Mouse (Mus musculus) spleen, adult 2 months (tissue): ENCODE data around the gene Rnase10. TPM values are rescaled to one million over a fixed set of nuclear protein-coding genes. Genes with fewer than 3 reads are reported as not detected.
"Not testable (repeated sequence)": the region's sequence is repeated elsewhere in the genome, so short reads cannot be mapped to it uniquely, and the experiment has no call there.

ENCODE experiments used
- DNase-seq, 2 experiments: peaks; one replicate each; pipeline versions ENCODE4 v3.0.0 to v3.0.0-alpha.2; 2012 to 2021; ENCODE audit warnings: low spot score in 2 of 2, low read depth in 1 of 2
- H3K27ac ChIP-seq: fragments of 200-500 bp; 2 replicates; pipeline ENCODE4 v1.5.1; 2012; ENCODE audit warnings: low read length, inconsistent platforms; ENCODE audit not compliant: insufficient read depth
- H3K27me3 ChIP-seq: fragments of 200-500 bp; 2 replicates; pipeline ENCODE4 v1.6.1; 2012; ENCODE audit warnings: mild to moderate bottlenecking, moderate library complexity, low read length, inconsistent platforms; ENCODE audit not compliant: control insufficient read depth, insufficient read depth
- H3K36me3 ChIP-seq: fragments of 200-500 bp; 2 replicates; pipeline ENCODE4 v1.6.1; 2012; ENCODE audit warnings: mild to moderate bottlenecking, low read length, inconsistent platforms; ENCODE audit not compliant: control insufficient read depth, insufficient read depth
- H3K4me1 ChIP-seq: fragments of 200-500 bp; 2 replicates; pipeline ENCODE4 v1.6.1; 2011; ENCODE audit warnings: inconsistent platforms; ENCODE audit not compliant: control insufficient read depth, insufficient read depth, insufficient read length
- H3K4me3 ChIP-seq: fragments of 200-500 bp; 2 replicates; pipeline ENCODE4 v1.5.1; 2011; ENCODE audit warnings: mild to moderate bottlenecking, inconsistent platforms; ENCODE audit not compliant: insufficient read depth, insufficient read length; ENCODE audit errors: extremely low read depth
- CTCF ChIP-seq: fragments of 200-500 bp; IDR thresholded peaks from 2 replicates; pipeline ENCODE4 v1.5.1; 2011; ENCODE audit warnings: mild to moderate bottlenecking, inconsistent platforms; ENCODE audit not compliant: insufficient read depth, insufficient read length, insufficient replicate concordance; ENCODE audit errors: extremely low read depth
- POLR2A ChIP-seq: fragments of 200-500 bp; IDR thresholded peaks from 2 replicates; pipeline ENCODE4 v1.6.1; 2011; ENCODE audit warnings: low read depth, low read length, inconsistent platforms
- whole genome bisulfite sequencing: fragments of 180-500 bp; shearing (Covaris S2); methylation state at CpG from one replicate; pipeline ENCODE4 v1.1.7; 2018; 5-methylcytosine and 5-hydroxymethylcytosine counted together
- polyA plus RNA-seq: library from polyadenylated mRNA; depleted of rRNA; stranded (reverse); fragments of >200 nt; gene quantifications from 2 replicates; pipeline ENCODE4 v1.2.3, GENCODE M21; 2012; rRNA removed

The Rnase10 gene
- not detected in 2 replicates for polyA plus RNA-seq

DNA sequence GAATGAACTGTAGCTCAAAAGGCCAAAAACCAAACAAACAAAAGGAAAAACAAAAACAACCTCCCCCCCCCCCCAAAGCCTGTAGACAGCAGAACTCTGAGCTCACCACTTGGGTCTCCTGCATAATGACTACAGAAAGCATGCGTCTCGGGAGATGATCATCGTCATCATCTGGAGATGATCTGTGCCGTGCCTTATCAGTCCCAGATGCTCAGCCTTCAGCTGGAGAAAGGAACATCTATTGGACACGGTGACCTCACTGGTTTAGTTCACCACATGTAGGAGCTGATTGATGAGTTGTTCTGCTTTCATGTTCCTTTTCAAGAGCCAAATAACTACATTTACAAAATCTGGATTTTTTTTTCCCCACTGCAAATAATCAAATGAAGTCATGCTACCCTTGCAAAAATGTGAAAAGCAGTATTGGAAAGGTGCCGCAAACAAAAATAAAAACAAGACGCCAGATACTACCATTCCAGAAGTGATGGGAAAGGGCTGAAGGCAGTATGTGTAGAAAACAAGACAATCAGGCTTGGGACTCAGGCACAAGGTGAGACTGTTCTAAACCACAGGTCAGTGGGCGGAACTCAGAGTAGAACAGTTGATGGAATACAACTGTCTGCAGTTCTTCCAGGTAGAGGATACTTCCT is at the start of gene Rnase10:
Gene Rnase10, plus strand, starts transcription at position 600 of the 650 bp plus-strand sequence.
- Histone ChIP-seq H3K4me1 (no peaks in the 10 kb centered on the region), H3K27me3 (no peaks in the 10 kb centered on the region), H3K27ac (peak within 1 kb of the TSS; percentile 55), H3K4me3 (no peak within 1 kb of the TSS), H3K36me3 (no peaks in the 10 kb centered on the region)
- no peak for DNase-seq
- WGBS, result 76% methylated on average over 8 of the region's 8 CpGs
- TF ChIP-seq POLR2A, result no peak
- TF ChIP-seq CTCF, result no peak

DNA sequence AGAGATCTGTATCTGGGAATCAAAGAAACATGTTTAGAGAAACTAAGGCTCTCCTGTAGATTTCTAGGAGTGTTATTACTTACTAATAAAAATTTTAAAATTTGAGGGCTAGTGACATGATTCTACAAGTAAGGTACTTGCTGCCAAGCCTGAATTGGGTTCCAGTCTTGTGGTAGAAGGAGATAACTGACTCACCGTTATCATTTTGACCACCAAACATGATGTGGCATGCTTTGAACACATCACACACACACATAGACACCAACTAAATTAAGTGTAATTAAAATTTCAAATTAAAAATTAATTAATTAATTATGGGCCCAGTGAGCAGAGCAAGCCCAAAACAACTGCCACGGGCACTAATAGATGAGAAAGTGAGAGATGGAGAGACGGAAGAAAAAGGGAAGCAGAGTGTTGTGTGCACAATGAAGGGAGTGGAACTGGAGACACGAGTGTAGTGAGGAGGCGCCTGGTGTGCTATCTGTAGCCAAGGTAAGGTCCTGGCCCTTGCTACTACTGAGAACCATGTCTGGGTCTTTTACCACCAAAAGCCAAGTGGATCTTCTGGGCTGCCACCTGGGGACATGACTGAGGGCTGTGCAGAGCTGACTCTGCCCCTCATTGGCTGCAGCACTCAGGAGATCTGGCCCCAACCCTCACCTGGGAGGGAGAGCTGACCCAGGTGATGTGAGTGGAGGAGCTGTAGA is 49.1 kb upstream of the Rnase10 start:
- not testable (repeated sequence) for H3K4me3 ChIP-seq, H3K27me3 ChIP-seq, DNase-seq, H3K27ac ChIP-seq, H3K36me3 ChIP-seq, H3K4me1 ChIP-seq
- 82% methylated on average over 5 of the region's 5 CpGs for WGBS

DNA sequence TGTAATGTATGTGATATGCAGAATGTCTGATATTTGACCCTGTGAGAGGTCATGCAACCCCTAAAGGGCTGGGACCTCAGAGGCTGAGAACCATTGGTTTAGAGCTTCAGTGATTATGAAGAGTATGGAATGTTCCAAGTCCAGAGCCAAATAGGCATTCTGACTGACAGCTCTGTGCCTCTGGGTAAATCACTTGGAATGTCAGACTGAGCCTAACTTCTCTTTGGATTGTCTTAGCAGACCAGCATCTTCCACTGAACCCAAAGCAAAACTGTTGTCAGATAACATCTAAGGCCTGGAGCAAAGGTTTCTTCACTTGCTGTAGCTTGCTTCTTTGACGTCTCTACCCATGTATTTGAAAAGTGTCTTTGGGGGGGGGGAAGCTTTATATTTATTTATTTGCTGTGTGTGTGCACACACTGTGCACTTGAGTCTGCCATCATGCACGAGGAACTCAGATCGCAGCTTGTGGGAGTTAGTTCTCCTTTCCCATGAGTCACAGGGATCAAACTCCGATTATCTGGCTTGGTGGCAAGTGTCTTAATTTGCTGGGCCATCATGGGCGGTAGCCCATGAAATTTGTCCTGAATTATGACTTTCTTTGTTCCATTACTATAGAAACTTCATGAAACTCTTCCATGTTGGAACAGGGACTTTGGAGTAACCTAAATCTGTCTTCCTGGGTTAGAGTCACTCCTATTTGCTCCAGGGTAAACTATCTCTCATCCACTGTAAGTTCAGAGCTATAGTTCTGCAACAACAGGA is 39.2 kb upstream of the Rnase10 start:
- H3K27ac ChIP-seq, result no peak overlapping the region
- no peak overlapping the region for H3K4me3 ChIP-seq
- TF ChIP-seq POLR2A, result no peak
- TF ChIP-seq CTCF, result no peak
- peaks cover 7% of the 10 kb centered on the region; the same call in 1 of the 2 replicates for H3K4me1 ChIP-seq
- 88% methylated on average over 5 of the region's 5 CpGs for WGBS
- no peak for DNase-seq
- H3K27me3 ChIP-seq, result no peaks in the 10 kb centered on the region
- no peaks in the 10 kb centered on the region for H3K36me3 ChIP-seq

DNA sequence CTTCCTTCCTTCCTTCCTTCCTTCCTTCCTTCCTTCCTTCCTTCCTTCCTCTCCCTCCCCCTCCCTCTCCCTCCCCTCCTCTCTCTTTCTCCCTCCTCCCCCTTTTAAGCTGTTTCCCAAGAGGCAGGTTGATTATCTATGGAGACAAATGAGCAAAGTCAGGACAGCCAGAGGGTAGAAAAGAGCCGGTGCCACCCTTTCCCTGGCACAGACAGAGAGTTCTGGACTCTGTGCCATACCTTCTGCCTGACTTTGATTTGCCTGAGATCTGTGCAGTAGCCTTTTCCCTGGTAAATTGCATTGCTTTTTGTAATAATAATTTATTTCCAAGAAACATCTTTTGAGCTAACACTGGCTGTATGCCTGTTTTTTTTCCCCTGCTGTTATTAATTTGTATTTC is 38.5 kb upstream of the Rnase10 start:
- Histone ChIP-seq H3K4me3 (no peak overlapping the region), H3K36me3 (no peaks in the 10 kb centered on the region), H3K27me3 (no peaks in the 10 kb centered on the region), H3K4me1 (peaks cover 7% of the 10 kb centered on the region; the same call in 1 of the 2 replicates), H3K27ac (no peak overlapping the region)
- no peak for TF ChIP-seq CTCF
- no peak for DNase-seq
- 69% methylated on average over 1 of the region's 1 CpGs for WGBS

DNA sequence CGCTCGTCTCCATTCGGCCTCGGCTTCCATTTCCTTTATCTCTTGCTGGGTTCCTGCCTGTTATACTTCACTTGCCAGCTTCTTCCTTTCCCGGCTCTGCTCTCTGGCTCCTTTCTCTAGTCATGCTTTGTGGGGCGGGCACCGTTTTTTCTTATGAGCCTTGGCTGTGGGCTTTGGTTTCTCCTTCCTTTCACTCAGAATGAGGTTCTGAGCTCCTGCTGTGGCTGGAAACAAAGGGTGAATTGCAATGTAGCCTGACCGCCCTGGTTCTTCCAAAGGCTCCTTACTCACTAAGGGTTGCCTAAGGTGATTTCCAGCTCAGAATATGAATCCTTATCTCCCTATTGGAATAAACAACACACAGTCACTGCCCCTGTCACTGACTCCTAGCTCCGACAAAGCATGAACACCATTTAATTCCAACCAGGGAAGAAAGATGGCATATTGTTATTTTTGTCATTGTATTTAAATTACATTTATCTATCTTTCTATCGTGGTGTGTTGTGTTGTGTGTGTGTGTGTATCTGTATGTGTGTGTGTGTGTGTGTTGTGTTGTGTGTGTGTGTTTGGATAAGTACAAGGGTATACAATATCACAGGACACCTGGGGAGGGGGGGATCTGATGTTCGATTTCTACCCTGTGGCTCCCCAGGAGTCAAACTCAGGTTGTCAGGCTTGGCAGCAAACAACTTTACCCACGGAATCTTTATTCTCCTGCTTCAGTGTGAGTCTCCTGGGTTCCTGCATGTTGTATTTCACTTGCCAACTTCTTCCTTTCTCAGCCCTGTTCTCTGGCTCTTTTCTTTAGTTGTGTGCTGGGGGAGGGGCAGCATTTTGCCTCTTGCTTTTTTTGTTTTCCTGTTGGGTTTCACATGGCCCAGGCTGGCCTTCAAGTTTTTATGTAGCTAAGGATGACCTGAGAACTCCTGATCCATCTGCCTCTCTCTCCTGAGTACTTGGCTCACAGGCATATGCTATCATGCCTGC is 37.7 kb upstream of the Rnase10 start:
- Histone ChIP-seq H3K36me3 (no peaks in the 10 kb centered on the region), H3K27ac (no peak overlapping the region), H3K4me1 (peaks cover 7% of the 10 kb centered on the region; the same call in 1 of the 2 replicates), H3K4me3 (no peak overlapping the region), H3K27me3 (no peaks in the 10 kb centered on the region)
- no peak for TF ChIP-seq POLR2A
- TF ChIP-seq CTCF, result no peak
- DNase-seq, result no peak
- WGBS, result 36% methylated on average over 12 of the region's 12 CpGs

DNA sequence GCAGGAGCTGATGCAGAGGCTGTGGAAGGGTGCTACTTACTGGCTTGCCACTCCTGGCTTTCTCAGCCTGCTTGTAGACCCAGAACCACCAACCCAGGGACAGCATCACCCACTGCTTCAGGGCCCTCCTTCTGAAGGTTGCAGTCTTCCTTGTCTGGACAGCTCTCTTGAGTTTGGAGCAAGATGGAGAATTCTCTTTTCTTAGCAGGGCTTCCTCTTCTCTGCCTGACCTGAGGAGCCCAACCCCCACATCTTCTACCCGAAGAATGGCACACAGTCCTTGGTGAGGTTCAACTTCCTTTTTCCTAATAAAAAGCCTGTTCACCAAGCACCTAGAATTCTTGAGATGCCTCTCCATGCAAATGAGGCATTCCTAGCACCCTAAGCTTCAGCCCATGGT is 36.7 kb upstream of the Rnase10 start:
- H3K27me3 ChIP-seq, result no peaks in the 10 kb centered on the region
- H3K4me3 ChIP-seq, result no peak overlapping the region
- 11% methylated on average over 1 of the region's 1 CpGs for WGBS
- H3K4me1 ChIP-seq, result peaks cover 7% of the 10 kb centered on the region; the same call in 1 of the 2 replicates
- no peak for DNase-seq
- H3K27ac ChIP-seq, result no peak overlapping the region
- TF ChIP-seq CTCF, result no peak
- TF ChIP-seq POLR2A, result no peak
- H3K36me3 ChIP-seq, result no peaks in the 10 kb centered on the region

DNA sequence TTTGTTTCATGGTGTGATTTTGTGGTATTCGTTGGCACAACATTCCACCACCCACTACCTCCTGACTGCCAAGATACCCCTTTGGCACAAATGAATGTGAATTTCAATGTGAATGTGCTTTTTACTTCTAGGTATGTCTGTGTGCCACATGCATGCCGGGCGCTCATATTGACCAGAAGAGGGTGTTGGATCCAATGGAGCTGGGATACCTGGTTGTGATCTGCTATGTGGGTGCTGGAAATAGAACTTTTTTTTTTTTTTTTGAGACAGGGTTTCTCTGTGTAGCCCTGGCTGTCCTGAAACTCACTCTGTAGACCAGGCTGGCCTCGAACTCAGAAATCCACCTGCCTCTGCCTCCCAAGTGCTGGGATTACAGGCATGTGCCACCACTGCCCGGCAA is 34.5 kb upstream of the Rnase10 start:
- DNase-seq, H3K36me3 ChIP-seq, H3K27me3 ChIP-seq, H3K27ac ChIP-seq, H3K4me3 ChIP-seq: not testable (repeated sequence)
- H3K4me1 ChIP-seq, result peaks cover 14% of the 10 kb centered on the region; the same call in 1 of the 2 replicates
- WGBS, result 89% methylated on average over 5 of the region's 5 CpGs
